Mouse (Mus musculus) heart, adult 2 months (tissue): ENCODE measurements around the gene Wdr77. TPM values are rescaled to one million over a fixed set of nuclear protein-coding genes. Genes with fewer than 3 reads are reported as not detected.
"Not testable (repeated sequence)": the region's sequence is repeated elsewhere in the genome, so short reads cannot be mapped to it uniquely, and the experiment has no call there.

ENCODE experiments used
- DNase-seq, 2 experiments: peaks; one replicate each; pipeline ENCODE4 v3.0.0; 2021
- H3K27ac ChIP-seq: fragments of 200-600 bp; 2 replicates; pipeline ENCODE4 v1.8.1; 2022
- H3K27me3 ChIP-seq: fragments of 200-500 bp; 2 replicates; pipeline ENCODE4 v1.6.1; 2012; ENCODE audit warnings: mild to moderate bottlenecking, low read length, inconsistent platforms, mixed read lengths; ENCODE audit not compliant: control insufficient read depth, insufficient read depth
- H3K36me3 ChIP-seq: fragments of 200-500 bp; 2 replicates; pipeline ENCODE4 v1.6.1; 2012; ENCODE audit warnings: low read length, inconsistent platforms; ENCODE audit not compliant: control insufficient read depth, insufficient read depth
- H3K4me1 ChIP-seq: fragments of 200-500 bp; 2 replicates; pipeline ENCODE4 v1.6.1; 2011; ENCODE audit warnings: low read length; ENCODE audit not compliant: control insufficient read depth, insufficient read depth
- H3K4me3 ChIP-seq: fragments of 200-600 bp; 2 replicates; pipeline ENCODE4 v1.8.1; 2022
- H3K79me2 ChIP-seq: fragments of 200-500 bp; replicated peaks from 2 replicates; pipeline ENCODE4 v1.6.1; 2012; ENCODE audit warnings: mild to moderate bottlenecking, inconsistent platforms, low read length, moderate library complexity, mixed read lengths; ENCODE audit not compliant: control insufficient read depth, insufficient read depth
- H3K9ac ChIP-seq: fragments of 200-500 bp; 2 replicates; pipeline ENCODE4 v1.6.1; 2012; ENCODE audit warnings: low read depth, mild to moderate bottlenecking, control low read depth, inconsistent platforms, low read length, mixed read lengths
- CTCF ChIP-seq: fragments of 200-600 bp; IDR thresholded peaks from 2 replicates; pipeline ENCODE4 v1.8.1; 2022; ENCODE audit warnings: antibody characterized with exemption, mild to moderate bottlenecking, moderate library complexity
- EP300 ChIP-seq: fragments of 200-500 bp; IDR thresholded peaks from 2 replicates; pipeline ENCODE4 v1.6.1; 2011; ENCODE audit warnings: low read depth, low read length, control low read depth; ENCODE audit not compliant: insufficient read depth
- POLR2A ChIP-seq: fragments of 200-500 bp; IDR thresholded peaks from 2 replicates; pipeline ENCODE4 v1.6.1; 2011; ENCODE audit warnings: mild to moderate bottlenecking, low read depth, low read length, control low read depth; ENCODE audit not compliant: insufficient read depth
- WGBS: fragments of 180-500 bp; shearing (Covaris S2); methylation state at CpG from one replicate; pipeline ENCODE4 v1.1.7; 2018; 5-methylcytosine and 5-hydroxymethylcytosine counted together
- intact Hi-C: fragments of 180-260 bp; cut with DNase I; formaldehyde crosslinking; loops from one replicate; pipeline ENCODE4 v1.15.1; 2025
- polyA plus RNA-seq: library from polyadenylated mRNA; depleted of rRNA; stranded (reverse); fragments of >200 nt; gene quantifications from 2 replicates; pipeline ENCODE4 v1.2.3, GENCODE M21; 2012
- total RNA-seq, 2 experiments: library from RNA; stranded (reverse); gene quantifications; 2 replicates each; pipeline ENCODE4 v1.2.3; 2021

The Wdr77 gene
- total and polyA plus RNA-seq, 3 experiments = 37.8 to 40.9 (median 39.6) TPM

DNA sequence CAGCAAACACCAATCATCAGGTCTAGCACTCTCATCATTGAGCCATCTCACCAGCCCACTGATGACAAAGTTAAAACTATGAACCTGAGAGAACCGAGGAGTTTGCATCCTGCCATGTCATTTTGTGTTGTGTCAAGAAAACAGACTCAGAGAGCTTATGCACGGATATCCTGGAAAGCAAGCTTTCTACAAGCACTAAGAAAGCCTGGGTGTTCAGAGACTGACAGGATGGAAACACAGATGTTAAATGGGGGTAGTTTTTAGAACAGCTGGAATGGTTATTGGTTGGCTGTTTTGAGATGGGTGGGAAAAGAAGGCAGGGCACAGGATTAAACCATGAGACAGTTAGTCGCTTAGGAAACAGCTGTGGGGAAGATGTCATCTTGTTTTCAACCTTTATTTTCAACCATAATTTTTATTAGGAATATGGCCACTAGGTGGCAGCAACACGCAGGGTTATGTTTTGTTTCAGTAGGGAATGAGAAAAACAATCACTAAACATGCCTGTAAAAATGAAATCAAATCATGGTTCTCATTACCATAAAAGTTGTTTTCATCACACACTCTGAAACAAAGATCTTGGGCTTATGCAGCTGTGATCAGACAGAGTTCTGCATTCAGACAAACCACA is 32.6 kb downstream of the Wdr77 start:
- no peak for TF ChIP-seq EP300
- peak; percentile 87 for TF ChIP-seq CTCF
- Histone ChIP-seq H3K27ac (no peak overlapping the region), H3K4me3 (no peak overlapping the region), H3K27me3 (no peaks in the 10 kb centered on the region), H3K79me2 (no peaks in the 10 kb centered on the region), H3K9ac (no peak overlapping the region), H3K4me1 (no peaks in the 10 kb centered on the region), H3K36me3 (no peaks in the 10 kb centered on the region)
- intact Hi-C loops = loop anchor here (2.0 to 5.0 kb wide), 2 partner anchors 457 to 886 kb away; no protein-coding TSS in a partner anchor
- WGBS = 11% methylated on average over 4 of the region's 4 CpGs
- DNase-seq = peak; percentile 16 to 29

GRCm38 (mm10) chr3:105994730-105995129 is 35.6 kb downstream of the Wdr77 start:
- intact Hi-C loops = loop anchor here (5.0 kb wide), 1 partner anchor 883 kb away; no protein-coding TSS in a partner anchor
- WGBS = 59% methylated on average over 2 of the region's 2 CpGs

GRCm38 (mm10) chr3:106000707-106001375 is 41.7 kb downstream of the Wdr77 start:
- Histone ChIP-seq H3K9ac (no peak overlapping the region), H3K79me2 (no peaks in the 10 kb centered on the region), H3K27me3 (no peaks in the 10 kb centered on the region), H3K4me1 (no peaks in the 10 kb centered on the region), H3K36me3 (no peaks in the 10 kb centered on the region), H3K4me3 (no peak overlapping the region), H3K27ac (no peak overlapping the region)
- TF ChIP-seq CTCF (no peak), EP300 (no peak), POLR2A (no peak)
- 17% methylated on average over 11 of the region's 11 CpGs for WGBS
- intact Hi-C loops = no loop called here
- DNase-seq = no peak

More at GRCm38 (mm10) chr3:105994730-105995129, 35.6 kb downstream of the Wdr77 start:
- no peak overlapping the region for H3K4me3 ChIP-seq
- H3K9ac ChIP-seq = no peak overlapping the region
- H3K79me2 ChIP-seq = no peaks in the 10 kb centered on the region
- H3K36me3 ChIP-seq = no peaks in the 10 kb centered on the region
- no peaks in the 10 kb centered on the region for H3K27me3 ChIP-seq
- H3K4me1 ChIP-seq = no peaks in the 10 kb centered on the region
- H3K27ac ChIP-seq = no peak overlapping the region
- no peak for DNase-seq
- no peak for TF ChIP-seq POLR2A
- TF ChIP-seq EP300 = no peak
- no peak for TF ChIP-seq CTCF

DNA sequence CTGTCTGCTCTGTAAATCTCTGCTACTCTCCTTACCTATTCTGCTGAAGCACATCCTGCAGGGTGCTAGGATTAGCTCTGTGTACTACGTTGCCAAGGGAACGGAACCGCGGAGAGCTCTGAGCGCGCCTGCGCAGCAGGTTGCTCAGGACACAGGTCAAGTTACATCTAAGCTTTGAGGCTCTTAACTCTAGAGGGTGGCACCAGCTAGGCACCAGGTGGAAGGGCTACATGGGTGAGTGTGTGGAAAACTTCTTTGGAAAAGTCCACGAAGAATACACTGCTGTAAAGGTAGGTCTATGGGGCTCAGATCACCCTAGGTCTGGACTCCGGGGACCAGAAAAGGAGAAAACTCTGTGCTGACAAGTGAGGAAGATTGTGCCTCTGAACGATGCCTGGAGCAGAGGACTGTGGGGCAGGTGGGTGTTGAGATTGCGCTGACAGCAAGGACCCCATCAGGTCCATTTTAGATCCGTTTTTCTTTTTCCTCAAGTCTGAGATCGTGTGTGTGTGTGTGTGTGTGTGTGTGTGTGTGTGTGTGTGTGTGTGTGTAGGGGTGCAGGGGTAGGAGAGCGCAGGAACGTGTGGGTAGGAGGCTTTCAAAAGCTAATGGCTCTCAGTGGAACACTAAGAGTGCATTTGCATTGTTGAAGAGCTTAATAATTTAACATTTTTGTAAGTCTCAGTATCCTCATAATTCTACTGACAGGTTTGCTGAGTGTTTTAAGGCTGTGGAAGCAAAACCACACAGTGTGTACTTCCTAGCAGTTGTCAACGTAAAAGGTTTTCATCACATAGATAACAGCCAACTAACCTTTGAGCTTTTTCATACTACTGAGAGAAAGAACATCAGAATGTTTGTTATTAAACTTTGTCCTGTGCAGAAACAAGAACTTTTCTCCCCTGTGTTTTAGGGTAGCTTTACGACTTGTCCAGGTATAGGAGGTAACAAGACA is 42.5 kb downstream of the Wdr77 start:
- Histone ChIP-seq H3K27me3 (no peaks in the 10 kb centered on the region), H3K4me3 (no peak overlapping the region), H3K27ac (no peak overlapping the region), H3K4me1 (no peaks in the 10 kb centered on the region), H3K9ac (no peak overlapping the region), H3K79me2 (no peaks in the 10 kb centered on the region), H3K36me3 (no peaks in the 10 kb centered on the region)
- peak in 1 of 2 experiments; percentile 31 for DNase-seq
- WGBS = 24% methylated on average over 17 of the region's 17 CpGs
- TF ChIP-seq EP300 = no peak
- no peak for TF ChIP-seq CTCF
- TF ChIP-seq POLR2A = no peak
- intact Hi-C loops = no loop called here

DNA sequence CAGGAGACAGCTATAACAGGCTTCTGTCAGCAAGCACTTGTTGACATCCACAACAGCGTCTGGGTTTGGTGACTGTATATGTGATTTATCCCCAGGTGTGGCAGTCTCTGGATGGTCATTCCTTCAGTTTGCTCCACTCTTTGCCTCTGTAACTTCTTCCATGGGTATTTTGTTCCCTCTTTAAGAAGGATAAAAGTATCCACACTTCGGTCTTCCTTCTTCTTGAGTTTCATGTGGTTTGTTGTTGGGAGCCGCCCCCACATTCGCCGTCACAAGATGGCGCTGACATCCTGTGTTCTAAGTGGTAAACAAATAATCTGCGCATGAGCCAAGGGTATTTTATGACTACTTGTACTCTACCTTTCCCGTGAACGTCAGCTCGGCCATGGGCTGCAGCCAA is 44.2 kb downstream of the Wdr77 start:
- H3K4me3 ChIP-seq, intact Hi-C loops, H3K79me2 ChIP-seq, H3K36me3 ChIP-seq, DNase-seq, H3K27ac ChIP-seq, H3K4me1 ChIP-seq, H3K9ac ChIP-seq, H3K27me3 ChIP-seq: not testable (repeated sequence)
- whole genome bisulfite sequencing = 58% methylated on average over 10 of the region's 10 CpGs
